21 mouse cellular contexts compared by ENCODE assay signal in the genomic region with DNA sequence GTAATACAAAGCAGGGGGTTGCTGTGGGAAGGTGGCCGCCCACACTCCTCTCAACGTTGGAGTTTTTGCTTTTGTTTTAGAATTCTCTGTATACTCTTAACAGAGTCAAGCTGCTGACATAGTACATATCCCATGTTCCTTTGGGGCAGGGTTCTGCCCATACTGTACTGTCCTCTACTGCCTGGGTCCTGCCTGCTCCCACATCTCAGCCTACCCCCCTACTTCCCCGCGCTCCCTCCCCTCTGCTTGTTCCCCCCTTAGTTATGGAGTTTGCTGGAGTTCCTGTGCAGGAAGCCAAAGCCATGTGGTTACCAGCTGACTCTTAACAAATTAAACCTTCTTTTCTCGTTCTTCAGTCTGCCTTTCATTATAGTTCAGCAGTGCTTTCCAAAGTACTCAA. TPM values are rescaled to one million over a fixed set of nuclear protein-coding genes. Genes with fewer than 3 reads are reported as not detected.
DNase-seq lines count a peak whose midpoint lies in the region; ATAC-seq and TF ChIP-seq lines count a peak whose summit lies in the region.
"Had no signal": no experiment of that assay in that cellular context is flagged by ENCODE, and none has a peak within 500 bp of the region (broad histone marks: within the 10 kb centered on the region; RNA-seq: fewer than 3 reads in every experiment).

No protein-coding gene starts in this region.

- peaks cover 97% of the 10 kb centered on the region for H3K36me3 ChIP-seq in heart, embryonic 10.5 days
- peaks cover 92% of the 10 kb centered on the region for H3K36me3 ChIP-seq in lung, embryonic 14.5 days (ENCODE audit: insufficient read depth)
- H3K36me3 ChIP-seq in limb, embryonic 13.5 days: peaks cover 87% of the 10 kb centered on the region
- H3K36me3 ChIP-seq in stomach, postnatal 0 days (ENCODE audit: control insufficient read depth, insufficient read depth, low read length): peaks cover 28% of the 10 kb centered on the region

- TF ChIP-seq POLR2A in lung, adult 2 months (IDR thresholded peaks at IDR 0.05; ENCODE audit: borderline replicate concordance, extremely low read depth, low read depth, low read length): no peak

- no peak overlapping the region for H3K4me2 ChIP-seq in lung, embryonic 14.5 days
- H3K4me2 ChIP-seq in limb, embryonic 13.5 days (replicated peaks): no peak overlapping the region
- no peak overlapping the region for H3K4me2 ChIP-seq in stomach, postnatal 0 days (replicated peaks; ENCODE audit: low read depth)
- H3K4me2 ChIP-seq: forebrain, embryonic 15.5 days; heart, embryonic 11.5 days; hindbrain, embryonic 12.5 days had no signal

- no peak overlapping the region for H3K9ac ChIP-seq in lung, embryonic 14.5 days
- H3K9ac ChIP-seq in limb, embryonic 13.5 days: no peak overlapping the region
- no peak overlapping the region for H3K9ac ChIP-seq in stomach, postnatal 0 days (ENCODE audit: low read length)
- H3K9ac ChIP-seq: forebrain, embryonic 15.5 days; hindbrain, embryonic 12.5 days had no signal

- no peaks in the 10 kb centered on the region for H3K9me3 ChIP-seq in heart, embryonic 10.5 days
- H3K9me3 ChIP-seq in lung, embryonic 14.5 days (ENCODE audit: low read depth, low read length): no peaks in the 10 kb centered on the region
- H3K9me3 ChIP-seq in limb, embryonic 13.5 days: no peaks in the 10 kb centered on the region
- no peaks in the 10 kb centered on the region for H3K9me3 ChIP-seq in stomach, postnatal 0 days (ENCODE audit: control insufficient read depth, low read length)
- H3K9me3 ChIP-seq: forebrain, embryonic 10.5 days; forebrain, embryonic 15.5 days; hindbrain, embryonic 12.5 days had no signal

- no peak for TF ChIP-seq CTCF in lung, embryonic 14.5 days (IDR thresholded peaks at IDR 0.05; ENCODE audit: low read depth)
- TF ChIP-seq CTCF in lung, adult 2 months (IDR thresholded peaks at IDR 0.05; ENCODE audit: insufficient read depth, low read length): no peak
- no peak for TF ChIP-seq CTCF in stomach, postnatal 0 days (IDR thresholded peaks at IDR 0.05; ENCODE audit: low read depth)

- no peak for TF ChIP-seq EP300 in stomach, postnatal 0 days (optimal IDR thresholded peaks at IDR 0.05)

- no peak overlapping the region for H3K4me3 ChIP-seq in heart, embryonic 10.5 days
- no peak overlapping the region for H3K4me3 ChIP-seq in lung, embryonic 14.5 days (ENCODE audit: low read depth, low read length)
- H3K4me3 ChIP-seq in lung, adult 2 months (replicated peaks; ENCODE audit: extremely low read depth, low read depth, low read length): no peak overlapping the region
- H3K4me3 ChIP-seq in limb, embryonic 13.5 days: no peak overlapping the region
- H3K4me3 ChIP-seq in stomach, postnatal 0 days (ENCODE audit: low read depth, low read length): no peak overlapping the region
- H3K4me3 ChIP-seq: erythroblast, embryonic 14.5 days; forebrain, embryonic 10.5 days; forebrain, embryonic 15.5 days; hindbrain, embryonic 12.5 days had no signal

- H3K4me1 ChIP-seq in heart, embryonic 10.5 days: no peaks in the 10 kb centered on the region
- no peaks in the 10 kb centered on the region for H3K4me1 ChIP-seq in lung, embryonic 14.5 days (ENCODE audit: insufficient read depth)
- H3K4me1 ChIP-seq in lung, adult 2 months (ENCODE audit: control insufficient read depth, insufficient read depth, low read length): no peaks in the 10 kb centered on the region
- H3K4me1 ChIP-seq in limb, embryonic 13.5 days: peaks cover 9% of the 10 kb centered on the region
- H3K4me1 ChIP-seq in stomach, postnatal 0 days (replicated peaks; ENCODE audit: control insufficient read depth, insufficient read depth): no peaks in the 10 kb centered on the region
- H3K4me1 ChIP-seq: forebrain, embryonic 10.5 days; forebrain, embryonic 15.5 days; hindbrain, embryonic 12.5 days had no signal

- H3K27ac ChIP-seq in heart, embryonic 10.5 days: no peak overlapping the region
- no peak overlapping the region for H3K27ac ChIP-seq in lung, embryonic 14.5 days (ENCODE audit: low read depth)
- H3K27ac ChIP-seq in limb, embryonic 13.5 days: no peak overlapping the region; the same call in 1 of the 2 replicates
- H3K27ac ChIP-seq in stomach, postnatal 0 days (replicated peaks): 0 out of 2 replicates have a peak overlapping the region, but pooled peaks have one; percentile 4
- H3K27ac ChIP-seq: forebrain, embryonic 10.5 days; forebrain, embryonic 15.5 days; hindbrain, embryonic 12.5 days had no signal

- DNase-seq in heart, adult 11 months: peak; percentile 72
- no peak for DNase-seq in heart, embryonic 10.5 days (ENCODE audit: low spot score)
- DNase-seq in lung, embryonic 14.5 days: no peak
- DNase-seq in lung, adult 2 months: no peak
- DNase-seq in stomach, postnatal 0 days (ENCODE audit: low spot score): no peak
- no peak for DNase-seq in cerebellum, adult 9-10 months
- DNase-seq in left cerebral cortex, adult 18-20 months (ENCODE audit: low spot score in 2 of 2): no peak
- DNase-seq: adrenal gland, adult 8-10 months; adrenal gland, postnatal 36 days; cerebellum, adult 9-11 months; gastrocnemius, postnatal 25 days; heart, postnatal 4 days had no signal

- peak; percentile 36; the same call in 1 of the 2 replicates for ATAC-seq in lung, embryonic 14.5 days (ENCODE audit: insufficient read depth)
- peak; percentile 34; the same call in 1 of the 2 replicates for ATAC-seq in limb, embryonic 13.5 days (ENCODE audit: low FRiP score, low read depth)
- ATAC-seq in stomach, postnatal 0 days (ENCODE audit: low FRiP score, low TSS enrichment): no peak
- ATAC-seq: forebrain, embryonic 15.5 days; hindbrain, embryonic 16.5 days; inflammation-experienced regulatory T-cells, adult 6 months; intestine, postnatal 0 days had no signal

- 89% methylated on average over 5 of the region's 5 CpGs for WGBS in heart, embryonic 10.5 days
- 76% methylated on average over 5 of the region's 5 CpGs for WGBS in lung, embryonic 14.5 days
- 58% methylated on average over 5 of the region's 5 CpGs for WGBS in lung, adult 2 months
- WGBS in limb, embryonic 13.5 days: 62% methylated on average over 5 of the region's 5 CpGs
- 57% methylated on average over 5 of the region's 5 CpGs for WGBS in stomach, postnatal 0 days

- H3K27me3 ChIP-seq in heart, embryonic 10.5 days (ENCODE audit: insufficient read depth, poor library complexity, severe bottlenecking): no peaks in the 10 kb centered on the region
- no peaks in the 10 kb centered on the region for H3K27me3 ChIP-seq in lung, embryonic 14.5 days (ENCODE audit: insufficient read depth, low read length)
- no peaks in the 10 kb centered on the region for H3K27me3 ChIP-seq in limb, embryonic 13.5 days
- no peaks in the 10 kb centered on the region for H3K27me3 ChIP-seq in stomach, postnatal 0 days (ENCODE audit: control insufficient read depth, insufficient read depth, low read length)
- H3K27me3 ChIP-seq: forebrain, embryonic 15.5 days; hindbrain, embryonic 12.5 days had no signal

RNA-seq across cellular contexts. Expression of gene Nedd4, which starts 47.9 kb away (rescaled TPM):
- 515 and 584 TPM in 2 replicates for polyA plus RNA-seq in heart, embryonic 10.5 days (2016; fragmentation: Nextera tagmentation; extraction: Ambion mirVana)
- polyA plus RNA-seq in lung, embryonic 14.5 days (2014; fragmentation: Nextera tagmentation; extraction: Ambion mirVana): 802 and 805 TPM in 2 replicates
- polyA plus RNA-seq in lung, adult 2 months (2012; rRNA removed): 98.5 and 165 TPM in 2 replicates
- polyA plus RNA-seq in limb, embryonic 13.5 days (2015; fragmentation: Nextera tagmentation; extraction: Ambion mirVana): 754 and 779 TPM in 2 replicates
- 175 and 195 TPM in 2 replicates for polyA plus RNA-seq in stomach, postnatal 0 days (2015; fragmentation: Nextera tagmentation; extraction: Ambion mirVana)
- 100 to 1,000 TPM; 289 to 298 TPM for total RNA-seq in left cerebral cortex, adult 18-20 months (2021)
